Mouse (Mus musculus): ENCODE data around the gene Pigyl. TPM values are rescaled to one million over a fixed set of nuclear protein-coding genes. Genes with fewer than 3 reads are reported as not detected.

Pigyl gene
- polyA plus RNA-seq (2016; fragmentation: Nextera tagmentation; extraction: Ambion mirVana) = 63.2 and 65.8 TPM in 2 replicates

DNA sequence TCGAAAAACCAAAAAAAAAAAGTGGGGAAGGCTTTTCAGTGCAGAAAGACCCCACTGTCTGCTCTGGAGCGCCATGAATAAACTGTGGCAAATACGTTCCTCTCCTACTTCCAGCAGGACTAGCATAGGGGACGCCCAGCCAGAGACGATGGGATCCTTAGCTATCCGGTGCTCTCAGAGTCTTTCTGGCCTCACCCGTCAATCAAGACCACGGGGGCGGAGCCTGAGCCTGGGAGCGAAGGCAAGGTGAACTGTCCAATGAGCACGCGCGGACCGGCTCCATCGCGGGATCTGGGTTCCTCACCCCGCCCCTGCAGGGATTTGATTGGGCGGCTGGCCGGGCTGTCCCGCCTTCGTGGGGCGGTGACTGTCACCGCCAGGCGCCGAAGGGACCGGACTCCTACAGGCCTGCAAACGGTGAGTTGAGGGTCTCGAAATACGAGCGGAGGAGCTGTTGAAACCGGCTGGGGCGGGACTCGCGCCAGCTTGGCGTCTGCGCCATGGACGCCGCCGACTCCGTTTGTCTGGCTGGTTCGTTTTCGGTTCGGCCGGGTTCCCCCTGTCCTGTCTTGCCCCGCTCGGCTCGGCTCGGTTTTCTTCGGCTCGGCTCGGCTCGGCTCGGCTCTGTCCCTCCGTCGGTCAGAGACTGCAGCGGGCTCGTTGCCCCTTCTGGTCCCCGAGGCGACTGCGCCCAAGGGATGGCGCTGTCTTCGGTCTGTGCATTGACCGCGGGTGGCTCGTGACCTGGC is at the start of gene Pigyl:
Gene Pigyl, plus strand, starts transcription at position 350 of the 749 bp plus-strand sequence.
- Histone ChIP-seq H3K36me3 (replicated peaks) (peaks cover 8% of the 10 kb centered on the region; the same call in 1 of the 2 replicates), H3K9me3 (no peaks in the 10 kb centered on the region), H3K27ac (peak within 1 kb of the TSS; percentile 79), H3K9ac (peak within 1 kb of the TSS; percentile 79), H3K4me1 (peaks cover 14% of the 10 kb centered on the region), H3K4me2 (peak within 1 kb of the TSS; percentile 76), H3K27me3 (peaks cover 3% of the 10 kb centered on the region), H3K4me3 (replicated peaks) (peak within 1 kb of the TSS; percentile 63)
- under 1% methylated on average over 65 of the region's 65 CpGs for WGBS
- ATAC-seq (ENCODE audit: low FRiP score) = peak; percentile 99

- H3K27ac ChIP-seq = no peak overlapping the region
- no peaks in the 10 kb centered on the region for H3K9me3 ChIP-seq
- ATAC-seq (ENCODE audit: low FRiP score) = no peak
- no peak overlapping the region for H3K4me2 ChIP-seq
- H3K27me3 ChIP-seq = no peaks in the 10 kb centered on the region
- H3K9ac ChIP-seq = no peak overlapping the region
- WGBS = 88% methylated on average over 9 of the region's 9 CpGs
- H3K36me3 ChIP-seq (replicated peaks) = peaks cover 40% of the 10 kb centered on the region
- H3K4me1 ChIP-seq = no peaks in the 10 kb centered on the region
- no peak overlapping the region for H3K4me3 ChIP-seq (replicated peaks)
These were observed 48.5 kb upstream of the Pigyl start for GRCm38 (mm10) chr9:22108194-22108593.

GRCm38 (mm10) chr9:22115635-22116034 is 41.0 kb upstream of the Pigyl start:
- no peaks in the 10 kb centered on the region for H3K27me3 ChIP-seq
- peak overlapping the region; percentile 92 for H3K4me3 ChIP-seq (replicated peaks)
- peaks cover 18% of the 10 kb centered on the region for H3K4me1 ChIP-seq
- H3K27ac ChIP-seq = no peak overlapping the region
- peak overlapping the region; percentile 88 for H3K9ac ChIP-seq
- WGBS = 93% methylated on average over 4 of the region's 4 CpGs
- H3K36me3 ChIP-seq (replicated peaks) = peaks cover 32% of the 10 kb centered on the region
- ATAC-seq (ENCODE audit: low FRiP score) = no peak
- H3K4me2 ChIP-seq = peak overlapping the region; percentile 79
- H3K9me3 ChIP-seq = no peaks in the 10 kb centered on the region

- Histone ChIP-seq H3K9ac (peak overlapping the region; percentile 88), H3K4me2 (peak overlapping the region; percentile 79), H3K4me3 (replicated peaks) (peak overlapping the region; percentile 92), H3K36me3 (replicated peaks) (peaks cover 28% of the 10 kb centered on the region), H3K27ac (no peak overlapping the region), H3K27me3 (no peaks in the 10 kb centered on the region), H3K9me3 (no peaks in the 10 kb centered on the region), H3K4me1 (peaks cover 18% of the 10 kb centered on the region)
- WGBS = 36% methylated on average over 15 of the region's 15 CpGs
- ATAC-seq (ENCODE audit: low FRiP score) = no peak
These were observed 40.6 kb upstream of the Pigyl start for GRCm38 (mm10) chr9:22116086-22116485.

DNA sequence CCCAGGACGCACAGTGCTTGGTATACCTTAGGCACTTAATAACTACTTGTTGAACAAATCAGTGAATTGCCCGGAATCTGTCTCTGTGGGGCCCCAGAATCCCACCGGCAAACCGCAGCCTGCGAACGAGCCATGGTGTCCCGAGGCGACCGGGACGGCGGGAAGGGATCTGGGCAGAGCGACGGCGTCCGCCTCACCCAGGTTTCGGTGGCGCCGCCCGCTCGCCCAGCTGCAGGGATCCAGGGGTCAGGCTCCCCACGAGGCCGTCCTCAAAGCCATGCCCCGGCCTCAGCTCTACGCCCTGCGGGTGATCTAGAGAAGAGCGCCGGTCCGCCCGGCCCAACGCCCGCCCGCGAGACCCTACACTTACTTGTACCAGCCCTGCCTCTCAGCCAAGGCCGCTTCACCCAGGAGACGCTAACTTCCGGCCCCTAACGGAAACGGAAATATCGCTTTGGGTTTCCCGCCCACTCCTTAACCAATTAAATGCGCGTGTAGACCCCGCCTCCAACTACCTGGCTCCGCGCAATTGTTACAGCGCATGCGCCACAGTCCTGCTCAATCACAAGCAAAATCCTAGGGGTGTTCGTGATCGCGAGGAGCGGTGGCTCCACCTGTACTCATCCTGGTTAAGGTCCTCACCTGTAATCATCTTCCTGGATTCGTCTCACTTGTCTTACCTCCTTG is 39.8 kb upstream of the Pigyl start, which contains the start of gene Elof1:
Gene Elof1, minus strand, starts transcription at position 433 of the 687 bp plus-strand sequence.
- peaks cover 18% of the 10 kb centered on the region for H3K4me1 ChIP-seq
- H3K36me3 ChIP-seq (replicated peaks) = peaks cover 20% of the 10 kb centered on the region
- H3K27ac ChIP-seq = peak within 1 kb of the TSS; percentile 78
- under 1% methylated on average over 52 of the region's 52 CpGs for WGBS
- peak; percentile 96 for ATAC-seq (ENCODE audit: low FRiP score)
- peak within 1 kb of the TSS; percentile 92 for H3K4me3 ChIP-seq (replicated peaks)
- H3K9ac ChIP-seq = peak within 1 kb of the TSS; percentile 88
- peak within 1 kb of the TSS; percentile 79 for H3K4me2 ChIP-seq
- H3K27me3 ChIP-seq = no peaks in the 10 kb centered on the region
- no peaks in the 10 kb centered on the region for H3K9me3 ChIP-seq

DNA sequence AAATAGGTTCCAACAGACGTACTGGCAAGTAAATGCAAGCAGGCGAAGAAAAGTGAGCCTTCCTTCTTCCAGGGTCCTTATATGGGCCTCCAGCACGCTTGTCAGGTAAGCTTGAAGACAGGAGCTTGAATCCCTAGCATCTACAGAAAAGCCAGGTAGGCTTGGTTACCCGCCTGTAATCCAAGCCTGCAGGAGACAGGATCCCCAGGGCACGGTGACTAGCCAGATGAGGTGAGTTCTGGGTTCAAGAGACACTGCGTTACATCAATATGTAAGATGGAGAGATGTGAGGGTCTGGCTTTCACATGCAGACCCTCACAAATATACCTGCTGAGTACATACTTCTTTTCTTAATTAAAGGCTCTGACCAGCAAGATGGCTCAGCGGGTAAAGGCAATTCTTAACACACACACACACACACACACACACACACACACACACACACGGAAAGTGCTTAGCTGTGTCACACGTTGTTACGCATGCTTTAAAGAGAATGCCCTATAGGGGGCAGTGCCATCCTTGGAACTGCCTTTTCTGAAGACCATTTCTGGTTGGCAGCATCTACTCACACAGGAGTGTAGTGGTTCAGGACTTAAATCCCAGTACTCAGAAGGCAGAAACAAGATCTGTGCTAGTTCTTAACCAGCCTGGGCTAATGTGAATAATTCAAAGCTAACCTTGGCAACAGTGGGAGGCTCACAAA is 38.7 kb upstream of the Pigyl start:
- WGBS = 45% methylated on average over 10 of the region's 10 CpGs
- H3K4me2 ChIP-seq = peak overlapping the region; percentile 79
- H3K4me1 ChIP-seq = peaks cover 18% of the 10 kb centered on the region
- ATAC-seq (ENCODE audit: low FRiP score) = no peak
- H3K27ac ChIP-seq = no peak overlapping the region
- H3K36me3 ChIP-seq (replicated peaks) = peaks cover 10% of the 10 kb centered on the region
- H3K4me3 ChIP-seq (replicated peaks) = peak overlapping the region; percentile 92
- H3K9me3 ChIP-seq = no peaks in the 10 kb centered on the region
- H3K27me3 ChIP-seq = no peaks in the 10 kb centered on the region
- H3K9ac ChIP-seq = 0 out of 2 replicates have a peak overlapping the region, but pooled peaks have one; percentile 88

DNA sequence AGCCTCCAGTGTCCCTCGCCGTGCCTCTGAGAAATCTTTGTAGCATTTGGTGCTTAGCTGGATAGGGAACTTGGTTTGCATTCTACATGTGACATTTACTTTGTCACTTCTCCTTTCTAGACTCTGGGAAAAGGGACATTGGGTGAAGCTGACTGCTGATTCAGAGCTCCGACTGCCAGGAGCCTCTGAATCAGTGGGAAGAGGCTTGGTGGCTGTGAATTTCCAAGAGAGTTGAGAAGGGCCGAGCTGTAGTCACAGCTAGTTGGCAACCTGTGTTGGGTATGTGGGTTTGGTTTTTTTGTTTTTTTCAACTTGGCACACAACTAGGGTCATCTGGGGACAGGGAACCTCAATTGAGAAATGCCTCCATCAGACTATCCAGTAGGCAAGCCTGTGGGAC is 37.1 kb upstream of the Pigyl start:
- ATAC-seq (ENCODE audit: low FRiP score) = no peak
- WGBS = 96% methylated on average over 4 of the region's 4 CpGs
- Histone ChIP-seq H3K4me2 (no peak overlapping the region), H3K27me3 (no peaks in the 10 kb centered on the region), H3K4me3 (replicated peaks) (no peak overlapping the region), H3K27ac (no peak overlapping the region), H3K4me1 (peaks cover 18% of the 10 kb centered on the region), H3K36me3 (replicated peaks) (no peaks in the 10 kb centered on the region), H3K9ac (no peak overlapping the region), H3K9me3 (no peaks in the 10 kb centered on the region)

DNA sequence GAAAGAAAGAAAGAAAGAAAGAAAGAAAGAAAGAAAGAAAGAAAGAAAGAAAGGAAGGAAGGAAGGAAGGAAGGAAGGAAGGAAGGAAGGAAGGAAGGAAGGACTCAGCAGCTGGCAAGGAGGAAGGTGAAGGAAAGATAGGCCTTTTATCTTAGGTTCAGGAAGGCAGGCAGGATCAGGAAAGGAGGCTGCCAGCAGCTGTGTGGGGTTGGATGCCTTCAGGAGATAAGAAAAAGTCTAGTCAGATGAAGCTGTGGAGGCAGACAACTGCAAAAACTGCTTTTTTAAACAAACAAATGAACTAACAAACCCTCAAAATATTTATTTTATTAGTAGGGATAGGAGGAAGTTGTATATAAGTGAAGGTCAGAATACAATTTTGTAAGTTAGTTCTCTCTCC is 35.1 kb upstream of the Pigyl start:
- peaks cover 7% of the 10 kb centered on the region; the same call in 1 of the 2 replicates for H3K4me1 ChIP-seq
- no peak overlapping the region for H3K4me2 ChIP-seq
- no peak overlapping the region for H3K9ac ChIP-seq
- ATAC-seq (ENCODE audit: low FRiP score) = no peak
- H3K9me3 ChIP-seq = no peaks in the 10 kb centered on the region
- no peak overlapping the region for H3K4me3 ChIP-seq (replicated peaks)
- H3K36me3 ChIP-seq (replicated peaks) = no peaks in the 10 kb centered on the region
- no peak overlapping the region for H3K27ac ChIP-seq
- H3K27me3 ChIP-seq = no peaks in the 10 kb centered on the region

DNA sequence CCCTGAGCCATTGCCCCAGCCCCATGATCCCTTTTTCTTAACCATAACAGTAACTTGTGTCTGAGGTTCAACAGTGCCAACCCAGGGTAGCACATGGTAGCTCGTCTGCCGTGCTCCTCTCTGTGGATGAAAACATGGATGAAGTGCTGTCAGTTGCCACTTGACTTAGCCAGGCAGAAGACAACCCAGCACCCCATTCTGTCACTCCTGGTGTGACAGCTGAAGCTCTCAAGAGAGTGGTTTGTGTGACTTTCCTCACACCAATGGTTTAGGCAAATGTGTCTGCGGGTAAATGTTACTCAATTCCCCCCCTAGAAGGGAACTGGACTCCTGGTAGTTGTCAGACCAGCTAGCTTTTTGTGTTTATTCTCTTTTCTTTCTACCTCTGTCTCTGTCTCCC is 34.6 kb upstream of the Pigyl start:
- no peak for ATAC-seq (ENCODE audit: low FRiP score)
- no peak overlapping the region for H3K27ac ChIP-seq
- H3K27me3 ChIP-seq = no peaks in the 10 kb centered on the region
- H3K4me1 ChIP-seq = peaks cover 6% of the 10 kb centered on the region; the same call in 1 of the 2 replicates
- H3K4me2 ChIP-seq = no peak overlapping the region
- no peak overlapping the region for H3K9ac ChIP-seq
- WGBS = 87% methylated on average over 3 of the region's 3 CpGs
- no peaks in the 10 kb centered on the region for H3K36me3 ChIP-seq (replicated peaks)
- H3K4me3 ChIP-seq (replicated peaks) = no peak overlapping the region
- no peaks in the 10 kb centered on the region for H3K9me3 ChIP-seq

GRCm38 (mm10) chr9:22123069-22123609 is 33.5 kb upstream of the Pigyl start:
- no peaks in the 10 kb centered on the region for H3K36me3 ChIP-seq (replicated peaks)
- H3K9ac ChIP-seq = no peak overlapping the region
- H3K27ac ChIP-seq = no peak overlapping the region
- WGBS = 88% methylated on average over 7 of the region's 7 CpGs
- no peak overlapping the region for H3K4me2 ChIP-seq
- H3K9me3 ChIP-seq = no peaks in the 10 kb centered on the region
- H3K27me3 ChIP-seq = no peaks in the 10 kb centered on the region
- no peak for ATAC-seq (ENCODE audit: low FRiP score)
- H3K4me3 ChIP-seq (replicated peaks) = no peak overlapping the region
- no peaks in the 10 kb centered on the region for H3K4me1 ChIP-seq

DNA sequence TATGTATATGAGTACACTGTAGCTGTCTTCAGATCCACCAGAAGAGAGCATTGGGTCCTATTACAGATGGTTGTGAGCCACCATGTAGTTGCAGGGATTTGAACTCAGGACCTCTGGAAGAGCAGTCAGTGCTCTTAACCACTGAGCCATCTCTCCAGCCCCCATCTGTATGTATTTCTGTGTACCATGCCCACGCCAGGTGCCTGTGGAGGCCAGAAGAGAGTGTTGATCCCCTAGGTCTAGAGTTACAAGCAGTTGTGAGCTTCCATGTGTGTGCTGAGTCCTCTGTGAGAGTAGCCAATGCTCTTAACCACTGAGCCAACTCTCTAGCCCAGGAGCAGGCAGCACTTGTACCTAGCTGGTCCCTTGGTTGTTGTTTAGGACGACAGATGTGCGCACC is 32.5 kb upstream of the Pigyl start:
- H3K9me3 ChIP-seq = no peaks in the 10 kb centered on the region
- no peaks in the 10 kb centered on the region for H3K36me3 ChIP-seq (replicated peaks)
- no peak overlapping the region for H3K4me3 ChIP-seq (replicated peaks)
- no peak overlapping the region for H3K9ac ChIP-seq
- ATAC-seq (ENCODE audit: low FRiP score) = no peak
- no peaks in the 10 kb centered on the region for H3K4me1 ChIP-seq
- H3K4me2 ChIP-seq = no peak overlapping the region
- WGBS = 94% methylated on average over 3 of the region's 3 CpGs
- H3K27ac ChIP-seq = no peak overlapping the region
- no peaks in the 10 kb centered on the region for H3K27me3 ChIP-seq

All from forebrain, embryonic 12.5 days (tissue).